Mouse (Mus musculus): ENCODE data around the gene Prune2. TPM values are rescaled to one million over a fixed set of nuclear protein-coding genes. Genes with fewer than 3 reads are reported as not detected.

Prune2 gene
- polyA plus RNA-seq, 1 experiment = 0.22 TPM

DNA sequence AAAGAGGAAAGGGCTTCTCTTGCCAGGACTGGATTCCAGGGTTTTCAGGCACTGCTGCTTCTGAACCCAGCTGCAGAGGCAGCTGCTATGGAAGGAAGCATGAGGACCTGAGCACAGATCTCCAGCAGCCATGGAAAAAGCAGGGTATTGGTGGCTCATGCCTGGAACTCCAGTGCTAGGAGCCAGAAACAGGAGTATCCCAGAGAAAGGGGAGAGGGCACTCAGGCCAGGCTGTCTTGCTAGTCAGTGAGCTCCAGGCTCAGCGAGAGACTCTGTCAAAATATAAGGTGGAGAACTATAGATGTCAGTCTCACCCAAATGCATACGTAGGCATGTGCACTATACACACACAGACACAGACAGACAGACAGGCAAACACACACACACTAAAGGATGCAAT, 140.4 kb downstream of the Prune2 start:
- TF ChIP-seq CTCF (IDR thresholded peaks at IDR 0.05; ENCODE audit: extremely low read depth, insufficient read depth, insufficient read length, insufficient replicate concordance) (no peak), POLR2A (IDR thresholded peaks at IDR 0.05; ENCODE audit: low read depth, low read length) (no peak)
- no peak for DNase-seq (ENCODE audit: low read depth in 1 of 2, low spot score in 2 of 2)
- H3K27ac ChIP-seq (ENCODE audit: insufficient read depth, low read length) = no peak overlapping the region
- no peak overlapping the region for H3K4me3 ChIP-seq (ENCODE audit: extremely low read depth, insufficient read depth, insufficient read length)
- WGBS = 87% methylated on average over 2 of the region's 2 CpGs
- H3K27me3 ChIP-seq (ENCODE audit: control insufficient read depth, insufficient read depth, low read length) = no peaks in the 10 kb centered on the region
- H3K4me1 ChIP-seq (ENCODE audit: control insufficient read depth, insufficient read depth, insufficient read length) = no peaks in the 10 kb centered on the region
- no peaks in the 10 kb centered on the region for H3K36me3 ChIP-seq (ENCODE audit: control insufficient read depth, insufficient read depth, low read length)

DNA sequence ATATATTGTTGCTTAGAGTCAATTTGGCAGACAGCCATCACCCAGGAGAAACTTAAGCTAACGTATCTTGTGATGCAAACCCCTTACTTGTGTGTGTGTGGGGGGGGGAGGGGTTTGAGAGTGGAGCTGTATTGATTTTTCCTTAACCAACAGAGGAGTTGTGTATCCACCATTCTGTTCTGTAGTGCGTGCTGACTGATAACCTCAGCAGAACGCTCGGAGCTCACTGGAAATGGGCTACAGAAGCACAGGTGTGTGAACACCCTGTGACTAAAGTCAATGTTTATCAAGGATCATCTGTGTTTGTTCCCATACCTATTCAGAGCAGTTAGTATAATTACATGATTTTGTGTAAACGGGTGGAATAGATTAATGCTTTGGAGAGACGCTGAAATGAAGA, 141.3 kb downstream of the Prune2 start:
- H3K4me1 ChIP-seq (ENCODE audit: control insufficient read depth, insufficient read depth, insufficient read length) = no peaks in the 10 kb centered on the region
- no peak for DNase-seq (ENCODE audit: low read depth in 1 of 2, low spot score in 2 of 2)

DNA sequence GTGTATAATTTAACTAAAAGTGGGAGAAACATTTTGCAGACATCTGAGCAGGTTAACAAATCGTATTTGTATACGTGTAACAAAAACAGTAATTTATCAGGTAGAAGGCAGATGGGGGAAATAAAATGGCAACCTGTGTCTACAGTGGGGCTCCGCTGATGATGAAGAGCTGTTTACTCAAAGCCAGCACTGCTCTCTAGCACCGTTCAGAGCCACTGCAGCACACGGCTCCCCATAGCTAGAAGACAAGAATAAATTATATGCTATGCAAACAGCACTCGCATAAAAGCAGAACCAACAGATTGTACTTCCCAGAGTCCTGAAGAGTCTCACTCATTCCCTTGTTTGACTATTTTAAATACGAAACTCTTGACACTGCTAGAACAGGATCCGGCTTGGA, 152.9 kb downstream of the Prune2 start:
- 71% methylated on average over 8 of the region's 8 CpGs for WGBS
- DNase-seq (ENCODE audit: low read depth in 1 of 2, low spot score in 2 of 2) = no peak

More for the DNA sequence above, 141.3 kb downstream of the Prune2 start:
- TF ChIP-seq CTCF (IDR thresholded peaks at IDR 0.05; ENCODE audit: extremely low read depth, insufficient read depth, insufficient read length, insufficient replicate concordance) (no peak), POLR2A (IDR thresholded peaks at IDR 0.05; ENCODE audit: low read depth, low read length) (no peak)
- Histone ChIP-seq H3K27me3 (ENCODE audit: control insufficient read depth, insufficient read depth, low read length) (no peaks in the 10 kb centered on the region), H3K4me3 (ENCODE audit: extremely low read depth, insufficient read depth, insufficient read length) (no peak overlapping the region), H3K27ac (ENCODE audit: insufficient read depth, low read length) (no peak overlapping the region), H3K36me3 (ENCODE audit: control insufficient read depth, insufficient read depth, low read length) (no peaks in the 10 kb centered on the region)
- 85% methylated on average over 6 of the region's 6 CpGs for WGBS

DNA sequence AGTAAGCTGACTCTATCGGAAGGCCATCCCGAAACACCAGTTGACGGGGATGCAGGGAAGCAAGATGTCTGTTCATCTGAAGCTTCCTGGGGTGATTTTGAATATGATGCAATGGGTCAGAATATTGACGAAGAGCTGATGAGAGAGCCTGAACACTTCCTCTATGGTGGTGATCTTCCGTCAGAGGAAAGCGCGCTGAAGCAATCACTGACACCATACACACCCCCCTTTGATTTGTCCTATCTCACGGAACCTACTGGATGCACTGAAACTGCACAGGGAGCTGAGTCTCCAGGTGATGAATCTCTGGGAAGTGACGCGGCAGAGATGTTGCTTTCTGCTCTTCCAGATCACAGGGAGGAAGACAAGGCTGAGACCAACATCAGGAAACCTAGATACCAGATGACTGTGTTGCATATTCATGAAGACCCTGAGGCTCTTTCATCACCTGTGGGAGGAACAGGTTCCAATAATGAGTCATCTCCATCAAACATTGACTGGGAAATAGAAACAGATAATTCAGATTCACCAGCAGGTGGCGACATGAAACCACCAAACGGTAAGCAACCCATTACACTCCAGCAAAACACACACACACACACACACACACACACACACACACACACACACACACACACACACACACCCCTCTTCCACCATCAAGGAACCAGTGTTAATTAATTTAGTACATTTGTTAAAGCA, 168.3 kb downstream of the Prune2 start:
- 69% methylated on average over 12 of the region's 12 CpGs for whole genome bisulfite sequencing
- H3K4me3 ChIP-seq (ENCODE audit: extremely low read depth, insufficient read depth, insufficient read length) = no peak overlapping the region
- peak; percentile 15 to 42 for DNase-seq (ENCODE audit: low read depth in 1 of 2, low spot score in 2 of 2)

More for the DNA sequence above, 152.9 kb downstream of the Prune2 start:
- no peaks in the 10 kb centered on the region for H3K27me3 ChIP-seq (ENCODE audit: control insufficient read depth, insufficient read depth, low read length)
- TF ChIP-seq CTCF (IDR thresholded peaks at IDR 0.05; ENCODE audit: extremely low read depth, insufficient read depth, insufficient read length, insufficient replicate concordance) (no peak), POLR2A (IDR thresholded peaks at IDR 0.05; ENCODE audit: low read depth, low read length) (no peak)
- H3K36me3 ChIP-seq (ENCODE audit: control insufficient read depth, insufficient read depth, low read length) = no peaks in the 10 kb centered on the region
- no peak overlapping the region for H3K27ac ChIP-seq (ENCODE audit: insufficient read depth, low read length)
- no peaks in the 10 kb centered on the region for H3K4me1 ChIP-seq (ENCODE audit: control insufficient read depth, insufficient read depth, insufficient read length)
- H3K4me3 ChIP-seq (ENCODE audit: extremely low read depth, insufficient read depth, insufficient read length) = no peak overlapping the region

DNA sequence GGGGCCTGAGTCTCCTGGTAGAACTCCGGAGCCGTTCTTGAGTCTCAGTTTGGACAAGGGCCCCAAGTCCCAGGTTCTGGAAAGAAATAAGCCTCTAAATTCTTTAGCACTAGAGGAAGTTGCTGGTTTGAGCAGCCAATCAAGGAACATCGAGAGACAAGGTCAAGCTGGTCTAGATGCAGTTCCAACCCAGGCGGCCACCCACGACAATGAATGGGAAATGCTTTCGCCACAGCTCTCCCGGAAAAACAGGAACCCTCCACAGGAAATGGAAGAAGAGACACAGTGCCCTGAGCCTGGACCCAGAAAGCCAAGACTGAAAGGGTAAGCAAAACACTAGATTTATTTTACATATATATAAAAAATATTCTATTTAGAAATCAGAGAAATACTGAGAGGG, 169.5 kb downstream of the Prune2 start:
- no peak for TF ChIP-seq POLR2A (IDR thresholded peaks at IDR 0.05; ENCODE audit: low read depth, low read length)
- no peak for TF ChIP-seq CTCF (IDR thresholded peaks at IDR 0.05; ENCODE audit: extremely low read depth, insufficient read depth, insufficient read length, insufficient replicate concordance)
- WGBS = 41% methylated on average over 7 of the region's 7 CpGs
- no peak for DNase-seq (ENCODE audit: low read depth in 1 of 2, low spot score in 2 of 2)

More for the DNA sequence above, 168.3 kb downstream of the Prune2 start:
- Histone ChIP-seq H3K36me3 (ENCODE audit: control insufficient read depth, insufficient read depth, low read length) (no peaks in the 10 kb centered on the region), H3K4me1 (ENCODE audit: control insufficient read depth, insufficient read depth, insufficient read length) (no peaks in the 10 kb centered on the region), H3K27me3 (ENCODE audit: control insufficient read depth, insufficient read depth, low read length) (no peaks in the 10 kb centered on the region), H3K27ac (ENCODE audit: insufficient read depth, low read length) (no peak overlapping the region)
- TF ChIP-seq CTCF (IDR thresholded peaks at IDR 0.05; ENCODE audit: extremely low read depth, insufficient read depth, insufficient read length, insufficient replicate concordance) (peak; percentile 56; the same call in 1 of the 2 replicates), POLR2A (IDR thresholded peaks at IDR 0.05; ENCODE audit: low read depth, low read length) (no peak)

DNA sequence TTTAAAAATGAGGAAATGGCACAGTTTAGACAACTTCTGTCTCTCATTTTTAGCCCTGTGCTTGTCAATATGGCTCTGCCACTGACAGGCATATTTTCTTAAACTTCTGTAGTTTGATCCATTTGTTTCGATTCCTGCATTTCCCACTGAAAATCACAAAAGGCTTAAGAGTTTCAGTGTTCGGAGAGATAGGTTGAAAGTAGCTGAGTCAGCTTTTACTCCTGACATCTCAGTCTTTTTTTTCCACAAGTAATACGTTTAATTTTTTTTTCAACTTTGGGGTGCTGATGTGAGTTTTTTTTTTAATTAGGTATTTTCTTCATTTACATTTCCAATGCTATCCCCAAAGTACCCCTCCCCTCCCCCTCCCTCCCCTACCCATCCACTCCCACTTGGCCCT, 174.6 kb downstream of the Prune2 start:
- WGBS = 68% methylated on average over 3 of the region's 3 CpGs
- H3K27me3 ChIP-seq (ENCODE audit: control insufficient read depth, insufficient read depth, low read length) = no peaks in the 10 kb centered on the region
- no peak overlapping the region for H3K27ac ChIP-seq (ENCODE audit: insufficient read depth, low read length)
- no peaks in the 10 kb centered on the region for H3K36me3 ChIP-seq (ENCODE audit: control insufficient read depth, insufficient read depth, low read length)
- TF ChIP-seq CTCF (IDR thresholded peaks at IDR 0.05; ENCODE audit: extremely low read depth, insufficient read depth, insufficient read length, insufficient replicate concordance) = no peak
- no peak for TF ChIP-seq POLR2A (IDR thresholded peaks at IDR 0.05; ENCODE audit: low read depth, low read length)
- no peak overlapping the region for H3K4me3 ChIP-seq (ENCODE audit: extremely low read depth, insufficient read depth, insufficient read length)
- DNase-seq (ENCODE audit: low read depth in 1 of 2, low spot score in 2 of 2) = no peak
- no peaks in the 10 kb centered on the region for H3K4me1 ChIP-seq (ENCODE audit: control insufficient read depth, insufficient read depth, insufficient read length)

More for the DNA sequence above, 169.5 kb downstream of the Prune2 start:
- no peaks in the 10 kb centered on the region for H3K4me1 ChIP-seq (ENCODE audit: control insufficient read depth, insufficient read depth, insufficient read length)
- no peaks in the 10 kb centered on the region for H3K36me3 ChIP-seq (ENCODE audit: control insufficient read depth, insufficient read depth, low read length)
- no peak overlapping the region for H3K27ac ChIP-seq (ENCODE audit: insufficient read depth, low read length)
- H3K27me3 ChIP-seq (ENCODE audit: control insufficient read depth, insufficient read depth, low read length) = no peaks in the 10 kb centered on the region
- no peak overlapping the region for H3K4me3 ChIP-seq (ENCODE audit: extremely low read depth, insufficient read depth, insufficient read length)

Data from spleen, adult 2 months (tissue).